Mouse (Mus musculus): ENCODE data around the gene Cst6.

Gene Cst6

GRCm38 (mm10) chr19:5294972-5295735 lies 54.2 kb downstream of the Cst6 start, which contains the start of gene Sf3b2:
Gene Sf3b2, minus strand, starts transcription at chr19:5295455.
- peak; percentile 91 for ATAC-seq (ENCODE audit: insufficient number of reproducible peaks, low FRiP score, low TSS enrichment)
